Mouse (Mus musculus) heart, adult 2 months (tissue): Measurements from ENCODE around the gene Aldh3b2.
A peak's percentile ranks its signal among the peaks of the same experiment; 100 is the strongest.

Source experiments
- CTCF ChIP-seq: fragments of 200-600 bp; IDR thresholded peaks from 2 replicates; pipeline ENCODE4 v1.8.1; 2022; ENCODE audit warnings: antibody characterized with exemption, mild to moderate bottlenecking, moderate library complexity
- EP300 ChIP-seq: fragments of 200-500 bp; IDR thresholded peaks from 2 replicates; pipeline ENCODE4 v1.6.1; 2011; ENCODE audit warnings: low read depth, low read length, control low read depth; ENCODE audit not compliant: insufficient read depth
- POLR2A ChIP-seq: fragments of 200-500 bp; IDR thresholded peaks from 2 replicates; pipeline ENCODE4 v1.6.1; 2011; ENCODE audit warnings: mild to moderate bottlenecking, low read depth, low read length, control low read depth; ENCODE audit not compliant: insufficient read depth

DNA sequence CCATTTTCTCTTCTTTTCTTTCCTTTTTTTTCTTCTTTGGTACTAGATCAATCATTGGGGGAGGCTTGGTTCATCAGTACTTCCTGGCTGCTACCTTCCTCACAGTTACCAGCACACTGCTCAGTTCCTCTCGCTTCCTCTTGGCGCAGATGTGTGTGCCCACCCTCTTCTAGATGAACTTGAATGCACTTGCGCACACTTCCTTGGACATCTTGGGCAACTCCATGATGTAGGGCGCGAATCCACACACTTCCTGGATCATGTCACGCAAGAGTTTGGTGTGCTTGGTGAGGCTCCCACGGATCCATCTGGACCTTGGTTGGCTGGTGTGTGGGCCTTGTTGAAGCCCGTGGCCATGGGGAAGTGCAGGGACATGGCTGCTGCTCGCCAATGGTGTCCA is 40.4 kb upstream of the Aldh3b2 start:
- TF ChIP-seq CTCF = no peak
- TF ChIP-seq POLR2A = no peak
- 0 out of 2 replicates have a peak, but pooled peaks have one; percentile 19 for TF ChIP-seq EP300
